ENCODE assay signal across 8 mouse cellular contexts in genomic region chr9:40269103-40269861, GRCm38 (mm10). TPM values are rescaled to one million over a fixed set of nuclear protein-coding genes. Genes with fewer than 3 reads are reported as not detected.
A peak's percentile ranks its signal among the peaks of the same experiment; 100 is the strongest.
DNase-seq lines count a peak whose midpoint lies in the region; ATAC-seq and TF ChIP-seq lines count a peak whose summit lies in the region.

Gene Scn3b, plus strand, starts transcription at chr9:40269217.

- peak within 1 kb of the TSS; percentile 49 for H3K4me3 ChIP-seq in forebrain, embryonic 12.5 days (replicated peaks)
- H3K4me3 ChIP-seq in heart, embryonic 14.5 days (ENCODE audit: control insufficient read depth in 1 of 2, insufficient read depth in 1 of 2, low read depth in 1 of 2, low read length in 2 of 2): peak within 1 kb of the TSS; percentile 30 to 33
- H3K4me3 ChIP-seq in lung, embryonic 14.5 days (ENCODE audit: low read depth, low read length): peak within 1 kb of the TSS; percentile 23

- peak; percentile 9 for DNase-seq in thymus, postnatal 4 days
- no peak for DNase-seq in thymus, postnatal 14 days
- DNase-seq in layer of hippocampus, postnatal 10 days (ENCODE audit: low spot score in 2 of 2): peak; percentile 78 to 86
- DNase-seq in lung, embryonic 14.5 days: peak; percentile 77
- DNase-seq in ovary, postnatal 14 days (ENCODE audit: low spot score): peak; percentile 49
- no peak for DNase-seq in spleen, postnatal 14 days (ENCODE audit: low spot score in 2 of 2)

- peak within 1 kb of the TSS; percentile 11; the same call in 1 of the 2 replicates for H3K27ac ChIP-seq in forebrain, embryonic 12.5 days
- no peak within 1 kb of the TSS for H3K27ac ChIP-seq in heart, embryonic 14.5 days (replicated peaks in 1 of 2; ENCODE audit: control insufficient read depth in 1 of 2, insufficient read depth in 1 of 2, low read depth in 2 of 2, low read length in 2 of 2)
- H3K27ac ChIP-seq in lung, embryonic 14.5 days (ENCODE audit: low read depth): no peak within 1 kb of the TSS

- H3K27me3 ChIP-seq in forebrain, embryonic 12.5 days: peaks cover 19% of the 10 kb centered on the region
- peaks cover 24% of the 10 kb centered on the region for H3K27me3 ChIP-seq in heart, embryonic 14.5 days (ENCODE audit: control insufficient read depth, insufficient read depth, low read length)
- H3K27me3 ChIP-seq in lung, embryonic 14.5 days (ENCODE audit: insufficient read depth, low read length): no peaks in the 10 kb centered on the region

- no peaks in the 10 kb centered on the region for H3K36me3 ChIP-seq in forebrain, embryonic 12.5 days (replicated peaks)
- H3K36me3 ChIP-seq in heart, embryonic 14.5 days (ENCODE audit: control insufficient read depth, insufficient read depth, low read length): no peaks in the 10 kb centered on the region
- no peaks in the 10 kb centered on the region for H3K36me3 ChIP-seq in lung, embryonic 14.5 days (ENCODE audit: insufficient read depth)

- H3K4me1 ChIP-seq in forebrain, embryonic 12.5 days: peaks cover 24% of the 10 kb centered on the region
- H3K4me1 ChIP-seq in heart, embryonic 14.5 days (ENCODE audit: control insufficient read depth in 2 of 2, insufficient read depth in 2 of 2, low read length in 2 of 2): peaks cover 10 to 12% of the 10 kb centered on the region in 2 experiments
- no peaks in the 10 kb centered on the region for H3K4me1 ChIP-seq in lung, embryonic 14.5 days (ENCODE audit: insufficient read depth)

- peak within 1 kb of the TSS; percentile 74 for H3K4me2 ChIP-seq in forebrain, embryonic 12.5 days
- H3K4me2 ChIP-seq in heart, embryonic 14.5 days (ENCODE audit: low read length): peak within 1 kb of the TSS; percentile 69
- H3K4me2 ChIP-seq in lung, embryonic 14.5 days: peak within 1 kb of the TSS; percentile 64

- H3K9me3 ChIP-seq in forebrain, embryonic 12.5 days: no peaks in the 10 kb centered on the region
- H3K9me3 ChIP-seq in heart, embryonic 14.5 days (ENCODE audit: control insufficient read depth, low read length): no peaks in the 10 kb centered on the region
- H3K9me3 ChIP-seq in lung, embryonic 14.5 days (ENCODE audit: low read depth, low read length): no peaks in the 10 kb centered on the region

- ATAC-seq in forebrain, embryonic 12.5 days (ENCODE audit: low FRiP score): peak; percentile 94
- ATAC-seq in heart, embryonic 14.5 days (ENCODE audit: insufficient number of reproducible peaks, insufficient read depth, low FRiP score, low read depth): peak; percentile 64
- peak; percentile 88 for ATAC-seq in lung, embryonic 14.5 days (ENCODE audit: insufficient read depth)

- no peak for TF ChIP-seq CTCF in lung, embryonic 14.5 days (IDR thresholded peaks at IDR 0.05; ENCODE audit: low read depth)

- WGBS in forebrain, embryonic 12.5 days: under 1% methylated on average over 39 of the region's 42 CpGs
- under 1% methylated on average over 39 of the region's 42 CpGs for WGBS in heart, embryonic 14.5 days
- 1% methylated on average over 42 of the region's 42 CpGs for WGBS in lung, embryonic 14.5 days

- peak within 1 kb of the TSS; percentile 54 for H3K9ac ChIP-seq in forebrain, embryonic 12.5 days
- no peak within 1 kb of the TSS for H3K9ac ChIP-seq in heart, embryonic 14.5 days (ENCODE audit: low read length)
- no peak within 1 kb of the TSS for H3K9ac ChIP-seq in lung, embryonic 14.5 days

RNA-seq across cellular contexts. Expression of gene Scn3b, which starts in this region (rescaled TPM):
- polyA plus RNA-seq in forebrain, embryonic 12.5 days (2016; fragmentation: Nextera tagmentation; extraction: Ambion mirVana): 23.1 and 27.5 TPM in 2 replicates
- polyA plus RNA-seq in heart, embryonic 14.5 days (2014; fragmentation: Nextera tagmentation; extraction: Ambion mirVana): 0.65 and 1.5 TPM in 2 replicates
- 100 to 1,000 TPM; 205 to 209 TPM for total RNA-seq in layer of hippocampus, postnatal 10 days (2021)
- polyA plus RNA-seq in lung, embryonic 14.5 days (2014; fragmentation: Nextera tagmentation; extraction: Ambion mirVana): 2.9 and 4.4 TPM in 2 replicates

Comparison
In these comparisons a context has a peak if more than half of its experiments do, and no peak if none do; other contexts are left out.
1. DNase-seq: peak in thymus, postnatal 4 days (single experiment), layer of hippocampus, postnatal 10 days (2 of 2), lung, embryonic 14.5 days (single experiment) and ovary, postnatal 14 days (single experiment); none in thymus, postnatal 14 days (single experiment) and spleen, postnatal 14 days (0 of 2).
2. Peak in every context shown above with its lines, with median percentiles within 50 percentile points of each other: ATAC-seq, H3K4me2 ChIP-seq and H3K4me3 ChIP-seq.